Mouse (Mus musculus): ENCODE data around the gene Ccdc155. TPM values are rescaled to one million over a fixed set of nuclear protein-coding genes. Genes with fewer than 3 reads are reported as not detected.
A peak's percentile ranks its signal among the peaks of the same experiment; 100 is the strongest.

The Ccdc155 gene
- polyA plus RNA-seq, 1 experiment from 2014 or later, result not detected

DNA sequence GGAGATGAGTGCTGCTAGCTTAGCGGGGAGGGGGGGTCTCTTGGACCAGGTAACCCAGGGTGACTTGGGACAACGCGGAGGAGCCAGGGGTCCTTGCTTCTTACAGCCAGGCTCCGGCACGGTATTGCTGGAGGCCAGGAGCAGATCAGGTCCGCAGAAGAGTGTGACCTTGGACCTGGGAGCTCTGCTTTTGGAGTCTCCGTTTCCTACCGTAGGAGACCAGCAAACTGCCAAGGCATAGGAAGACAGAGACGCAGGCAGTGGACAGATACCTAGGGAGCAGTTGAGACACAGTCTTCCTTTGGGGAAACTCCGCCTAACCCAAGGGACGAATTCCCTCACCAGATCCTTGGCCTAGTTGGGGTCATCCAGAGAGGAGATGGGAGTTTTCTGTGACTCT, 39.0 kb downstream of the Ccdc155 start:
- H3K9ac ChIP-seq (ENCODE audit: low read depth, low read length), result no peak overlapping the region
- H3K27ac ChIP-seq (ENCODE audit: low read length), result no peak overlapping the region
- no peak for ATAC-seq (ENCODE audit: low read depth)
- WGBS (ENCODE audit: insufficient replicate concordance), result 44% methylated on average over 11 of the region's 11 CpGs
- H3K27me3 ChIP-seq (ENCODE audit: control insufficient read depth, insufficient read depth, low read depth, low read length), result peaks cover 74% of the 10 kb centered on the region
- no peaks in the 10 kb centered on the region for H3K36me3 ChIP-seq (ENCODE audit: control insufficient read depth, insufficient read depth)
- no peak overlapping the region for H3K4me2 ChIP-seq (ENCODE audit: low read depth, low read length)
- H3K4me1 ChIP-seq (ENCODE audit: control insufficient read depth, low read depth, low read length), result peaks cover 14% of the 10 kb centered on the region
- peaks cover 6% of the 10 kb centered on the region for H3K9me3 ChIP-seq (replicated peaks; ENCODE audit: control insufficient read depth, low read length)
- no peak overlapping the region for H3K4me3 ChIP-seq (ENCODE audit: low read depth, low read length)

DNA sequence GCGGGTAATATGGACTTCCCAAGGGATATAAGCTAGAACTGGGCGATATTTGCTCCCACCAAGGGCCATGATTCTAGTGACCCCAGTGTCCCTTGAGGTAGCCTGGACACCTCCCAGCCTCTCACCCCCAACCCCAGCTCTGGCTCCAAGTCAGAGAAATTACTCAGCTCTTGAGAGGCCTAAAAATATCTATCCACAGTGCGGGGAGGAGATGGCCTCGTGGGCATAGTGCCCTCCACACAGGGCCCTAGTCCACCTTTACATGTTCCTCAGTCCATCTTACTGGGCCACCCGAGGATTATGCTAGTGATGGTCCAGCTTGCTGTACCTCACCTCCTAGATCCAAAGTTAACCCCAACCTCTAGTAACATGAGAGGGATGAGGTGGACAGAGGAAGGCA, 39.9 kb downstream of the Ccdc155 start:
- Histone ChIP-seq H3K27ac (ENCODE audit: low read length) (no peak overlapping the region), H3K36me3 (ENCODE audit: control insufficient read depth, insufficient read depth) (no peaks in the 10 kb centered on the region), H3K4me2 (ENCODE audit: low read depth, low read length) (no peak overlapping the region), H3K4me3 (ENCODE audit: low read depth, low read length) (no peak overlapping the region), H3K4me1 (ENCODE audit: control insufficient read depth, low read depth, low read length) (peaks cover 14% of the 10 kb centered on the region), H3K27me3 (ENCODE audit: control insufficient read depth, insufficient read depth, low read depth, low read length) (peaks cover 73% of the 10 kb centered on the region), H3K9me3 (replicated peaks; ENCODE audit: control insufficient read depth, low read length) (peaks cover 6% of the 10 kb centered on the region), H3K9ac (ENCODE audit: low read depth, low read length) (no peak overlapping the region)
- no peak for ATAC-seq (ENCODE audit: low read depth)
- WGBS (ENCODE audit: insufficient replicate concordance), result 55% methylated on average over 5 of the region's 5 CpGs

DNA sequence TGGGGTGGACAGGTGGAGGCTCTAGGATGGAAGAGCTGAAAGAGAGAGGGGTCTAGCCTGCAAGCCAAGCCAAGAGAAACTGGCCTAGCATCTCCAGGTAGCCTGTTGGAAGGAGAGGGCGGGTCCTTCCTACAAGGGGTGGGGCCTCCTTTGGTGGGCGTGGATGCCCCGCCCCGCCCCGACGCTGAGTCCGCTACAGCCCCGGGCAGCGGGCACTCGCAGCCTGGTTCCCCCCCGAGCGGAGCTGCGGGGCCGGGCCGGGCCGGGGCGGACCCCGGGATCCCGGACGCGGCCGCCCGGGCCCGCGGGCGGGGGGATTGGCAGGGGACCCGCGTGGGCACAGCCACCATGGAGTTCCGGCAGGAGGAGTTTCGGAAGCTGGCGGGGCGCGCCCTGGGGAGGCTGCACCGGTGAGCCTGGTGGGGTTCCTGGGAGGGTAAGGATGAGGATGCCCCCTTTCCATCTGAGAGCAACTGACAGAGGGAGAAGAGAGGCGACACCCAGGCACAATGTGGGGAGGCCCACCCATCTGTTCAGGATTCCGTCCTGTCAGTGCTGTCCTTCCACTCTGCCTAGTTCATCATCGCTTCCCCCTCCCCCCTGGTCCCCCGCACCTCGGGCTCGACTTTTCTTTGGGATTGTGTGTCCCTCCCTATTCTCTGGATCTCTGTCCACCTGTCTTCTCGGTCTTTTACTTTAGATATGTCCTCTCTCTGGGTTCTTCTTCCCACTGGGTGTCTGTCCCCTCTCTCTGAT, 40.8 kb downstream of the Ccdc155 start, which contains the start of gene Slc17a7:
Gene Slc17a7 (plus strand): TSS at position 215 of the 756 bp plus-strand sequence.
- no peaks in the 10 kb centered on the region for H3K9me3 ChIP-seq (replicated peaks; ENCODE audit: control insufficient read depth, low read length)
- peaks cover 14% of the 10 kb centered on the region for H3K4me1 ChIP-seq (ENCODE audit: control insufficient read depth, low read depth, low read length)
- H3K27ac ChIP-seq (ENCODE audit: low read length), result no peak within 1 kb of the TSS
- WGBS (ENCODE audit: insufficient replicate concordance), result 2% methylated on average over 40 of the region's 41 CpGs
- peak within 1 kb of the TSS; percentile 12; the same call in 1 of the 2 replicates for H3K9ac ChIP-seq (ENCODE audit: low read depth, low read length)
- no peaks in the 10 kb centered on the region for H3K36me3 ChIP-seq (ENCODE audit: control insufficient read depth, insufficient read depth)
- H3K4me3 ChIP-seq (ENCODE audit: low read depth, low read length), result peak within 1 kb of the TSS; percentile 49
- H3K4me2 ChIP-seq (ENCODE audit: low read depth, low read length), result peak within 1 kb of the TSS; percentile 68
- H3K27me3 ChIP-seq (ENCODE audit: control insufficient read depth, insufficient read depth, low read depth, low read length), result peaks cover 67% of the 10 kb centered on the region
- 0 out of 2 replicates have a peak, but pooled peaks have one; percentile 41 for ATAC-seq (ENCODE audit: low read depth)

- no peak for ATAC-seq (ENCODE audit: low read depth)
- Histone ChIP-seq H3K36me3 (ENCODE audit: control insufficient read depth, insufficient read depth) (no peaks in the 10 kb centered on the region), H3K4me1 (ENCODE audit: control insufficient read depth, low read depth, low read length) (peaks cover 14% of the 10 kb centered on the region), H3K9me3 (replicated peaks; ENCODE audit: control insufficient read depth, low read length) (no peaks in the 10 kb centered on the region), H3K27me3 (ENCODE audit: control insufficient read depth, insufficient read depth, low read depth, low read length) (peaks cover 59% of the 10 kb centered on the region), H3K9ac (ENCODE audit: low read depth, low read length) (no peak overlapping the region), H3K4me3 (ENCODE audit: low read depth, low read length) (no peak overlapping the region), H3K27ac (ENCODE audit: low read length) (no peak overlapping the region), H3K4me2 (ENCODE audit: low read depth, low read length) (peak overlapping the region; percentile 68; the same call in 1 of the 2 replicates)
- WGBS (ENCODE audit: insufficient replicate concordance), result 51% methylated on average over 9 of the region's 9 CpGs
Measured at GRCm38 (mm10) chr7:45162996-45163615, 41.6 kb downstream of the Ccdc155 start.

DNA sequence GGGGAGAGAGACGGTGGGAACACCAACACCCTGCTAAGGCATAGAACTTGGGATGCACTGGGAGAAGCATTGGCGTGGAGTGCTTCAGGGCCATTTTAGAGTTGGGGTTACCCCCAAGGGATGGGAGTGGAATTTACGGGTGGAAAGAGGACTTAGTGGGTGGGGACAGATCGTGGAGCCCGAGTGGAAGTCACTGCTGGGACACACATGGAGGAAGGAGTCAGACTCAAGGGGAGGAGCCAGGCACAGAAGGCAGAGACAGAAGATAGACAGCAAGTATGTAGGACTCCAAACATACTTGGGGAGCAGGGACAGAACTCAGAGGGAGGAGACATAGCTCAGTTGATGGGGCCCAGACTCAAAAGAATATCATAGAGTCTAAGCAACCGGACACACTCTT, 42.1 kb downstream of the Ccdc155 start:
- Histone ChIP-seq H3K4me3 (ENCODE audit: low read depth, low read length) (no peak overlapping the region), H3K9me3 (replicated peaks; ENCODE audit: control insufficient read depth, low read length) (no peaks in the 10 kb centered on the region), H3K27me3 (ENCODE audit: control insufficient read depth, insufficient read depth, low read depth, low read length) (peaks cover 54% of the 10 kb centered on the region), H3K36me3 (ENCODE audit: control insufficient read depth, insufficient read depth) (no peaks in the 10 kb centered on the region), H3K9ac (ENCODE audit: low read depth, low read length) (no peak overlapping the region), H3K4me2 (ENCODE audit: low read depth, low read length) (peak overlapping the region; percentile 69), H3K27ac (ENCODE audit: low read length) (no peak overlapping the region), H3K4me1 (ENCODE audit: control insufficient read depth, low read depth, low read length) (peaks cover 14% of the 10 kb centered on the region)
- no peak for ATAC-seq (ENCODE audit: low read depth)
- WGBS (ENCODE audit: insufficient replicate concordance), result 24% methylated on average over 6 of the region's 6 CpGs

- Histone ChIP-seq H3K36me3 (ENCODE audit: control insufficient read depth, insufficient read depth) (no peaks in the 10 kb centered on the region), H3K27me3 (ENCODE audit: control insufficient read depth, insufficient read depth, low read depth, low read length) (peaks cover 47% of the 10 kb centered on the region), H3K9me3 (replicated peaks; ENCODE audit: control insufficient read depth, low read length) (no peaks in the 10 kb centered on the region), H3K4me2 (ENCODE audit: low read depth, low read length) (peak overlapping the region; percentile 69), H3K4me1 (ENCODE audit: control insufficient read depth, low read depth, low read length) (peaks cover 14% of the 10 kb centered on the region), H3K9ac (ENCODE audit: low read depth, low read length) (peak overlapping the region; percentile 4; the same call in 1 of the 2 replicates), H3K27ac (ENCODE audit: low read length) (no peak overlapping the region), H3K4me3 (ENCODE audit: low read depth, low read length) (peak overlapping the region; percentile 50)
- WGBS (ENCODE audit: insufficient replicate concordance), result 4% methylated on average over 35 of the region's 35 CpGs
- peak; percentile 74 for ATAC-seq (ENCODE audit: low read depth)
Measured at GRCm38 (mm10) chr7:45161612-45162473, 42.8 kb downstream of the Ccdc155 start.

- no peak overlapping the region for H3K27ac ChIP-seq (ENCODE audit: low read length)
- H3K9ac ChIP-seq (ENCODE audit: low read depth, low read length), result no peak overlapping the region
- peaks cover 37% of the 10 kb centered on the region for H3K27me3 ChIP-seq (ENCODE audit: control insufficient read depth, insufficient read depth, low read depth, low read length)
- no peaks in the 10 kb centered on the region for H3K9me3 ChIP-seq (replicated peaks; ENCODE audit: control insufficient read depth, low read length)
- H3K4me2 ChIP-seq (ENCODE audit: low read depth, low read length), result no peak overlapping the region
- H3K36me3 ChIP-seq (ENCODE audit: control insufficient read depth, insufficient read depth), result no peaks in the 10 kb centered on the region
- no peak overlapping the region for H3K4me3 ChIP-seq (ENCODE audit: low read depth, low read length)
- peaks cover 14% of the 10 kb centered on the region for H3K4me1 ChIP-seq (ENCODE audit: control insufficient read depth, low read depth, low read length)
- ATAC-seq (ENCODE audit: low read depth), result no peak
- 74% methylated on average over 3 of the region's 3 CpGs for WGBS (ENCODE audit: insufficient replicate concordance)
Measured at GRCm38 (mm10) chr7:45160866-45161265, 43.8 kb downstream of the Ccdc155 start.

DNA sequence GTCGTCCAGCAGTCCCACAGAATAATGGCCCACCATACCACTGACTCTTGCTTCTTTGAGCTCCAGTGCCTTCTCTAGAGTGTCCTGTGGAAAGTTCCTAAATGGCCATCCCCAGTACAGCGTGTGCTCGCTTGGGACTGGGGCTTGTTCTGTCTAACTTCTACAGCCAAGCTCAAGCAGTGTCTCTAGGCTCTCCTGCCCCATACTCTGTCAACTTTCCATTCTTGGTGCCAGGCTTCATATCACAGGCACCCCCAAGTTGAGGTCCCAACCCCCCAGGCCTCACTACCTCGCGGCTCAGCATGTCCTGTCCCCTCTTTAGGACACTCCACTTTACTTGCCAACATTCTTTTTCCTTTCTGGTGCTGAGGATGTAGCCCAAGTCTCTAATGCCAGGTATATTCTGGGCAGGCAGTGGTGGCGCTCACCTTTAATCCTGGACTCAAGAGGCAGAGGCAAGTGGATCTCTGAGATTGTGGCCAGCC, 44.3 kb downstream of the Ccdc155 start:
- Histone ChIP-seq H3K27me3 (ENCODE audit: control insufficient read depth, insufficient read depth, low read depth, low read length) (peaks cover 32% of the 10 kb centered on the region), H3K4me3 (ENCODE audit: low read depth, low read length) (no peak overlapping the region), H3K36me3 (ENCODE audit: control insufficient read depth, insufficient read depth) (no peaks in the 10 kb centered on the region), H3K4me2 (ENCODE audit: low read depth, low read length) (no peak overlapping the region), H3K9me3 (replicated peaks; ENCODE audit: control insufficient read depth, low read length) (no peaks in the 10 kb centered on the region), H3K4me1 (ENCODE audit: control insufficient read depth, low read depth, low read length) (peaks cover 14% of the 10 kb centered on the region), H3K27ac (ENCODE audit: low read length) (no peak overlapping the region), H3K9ac (ENCODE audit: low read depth, low read length) (no peak overlapping the region)
- 76% methylated on average over 6 of the region's 6 CpGs for WGBS (ENCODE audit: insufficient replicate concordance)
- ATAC-seq (ENCODE audit: low read depth), result no peak
